Mouse (Mus musculus) spleen, adult 2 months (tissue): Measurements from ENCODE around the gene Tacc2.

Experiments
- CTCF ChIP-seq: fragments of 200-500 bp; IDR thresholded peaks from 2 replicates; pipeline ENCODE4 v1.5.1; 2011; ENCODE audit warnings: mild to moderate bottlenecking, inconsistent platforms; ENCODE audit not compliant: insufficient read depth, insufficient read length, insufficient replicate concordance; ENCODE audit errors: extremely low read depth
- POLR2A ChIP-seq: fragments of 200-500 bp; IDR thresholded peaks from 2 replicates; pipeline ENCODE4 v1.6.1; 2011; ENCODE audit warnings: low read depth, low read length, inconsistent platforms

GRCm38 (mm10) chr7:130743239-130744025, 166.2 kb downstream of the Tacc2 start:
- no peak for TF ChIP-seq CTCF
- no peak for TF ChIP-seq POLR2A
